Mouse (Mus musculus) T-helper 17 cell (primary cell): ENCODE measurements around the gene Cnpy3.

ENCODE experiments used
- in situ Hi-C, 2 experiments: fragments of 300-600 bp; cut with MboI, MseI; formaldehyde crosslinking; loops; 1 replicate in 1 of 2; 2 replicates in 1 of 2; pipeline ENCODE4 v1.15.1; 2025; ENCODE audit warnings: high pct_unique_total_duplicates in 2 of 2

The Cnpy3 gene

GRCm38 (mm10) chr17:46725273-46725672 lies 26.7 kb downstream of the Cnpy3 start:
- in situ Hi-C loops = loop anchor here in 1 of 2 experiments (10.0 kb wide), 1 partner anchor 60 kb away; no protein-coding TSS in a partner anchor

- in situ Hi-C loops = loop anchor here in 1 of 2 experiments (10.0 kb wide), 1 partner anchor 60 kb away; no protein-coding TSS in a partner anchor
These were observed 27.4 kb downstream of the Cnpy3 start for GRCm38 (mm10) chr17:46724477-46725084.

DNA sequence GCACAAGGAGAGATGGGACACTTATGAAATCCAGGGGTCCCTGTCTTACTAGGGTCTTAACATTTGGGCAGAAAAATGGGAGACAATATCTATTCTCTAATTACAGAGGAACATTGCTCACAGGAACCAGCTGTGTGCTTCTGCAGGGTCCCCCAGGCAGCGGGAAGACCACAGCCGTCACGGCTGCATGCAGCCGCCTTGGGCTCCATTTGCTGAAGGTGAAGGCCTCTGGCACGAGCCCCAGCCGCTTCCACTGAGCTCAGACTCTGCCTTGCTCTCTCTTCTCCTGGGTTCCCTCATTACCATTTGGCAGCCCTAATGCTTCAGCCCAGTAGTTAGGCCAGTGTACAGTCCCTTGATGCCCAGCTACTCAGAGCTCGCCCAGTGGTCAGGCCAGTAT lies 30.9 kb downstream of the Cnpy3 start:
- in situ Hi-C loops = loop anchor here in 1 of 2 experiments (10.0 kb wide), 1 partner anchor 56 kb away; no protein-coding TSS in a partner anchor

DNA sequence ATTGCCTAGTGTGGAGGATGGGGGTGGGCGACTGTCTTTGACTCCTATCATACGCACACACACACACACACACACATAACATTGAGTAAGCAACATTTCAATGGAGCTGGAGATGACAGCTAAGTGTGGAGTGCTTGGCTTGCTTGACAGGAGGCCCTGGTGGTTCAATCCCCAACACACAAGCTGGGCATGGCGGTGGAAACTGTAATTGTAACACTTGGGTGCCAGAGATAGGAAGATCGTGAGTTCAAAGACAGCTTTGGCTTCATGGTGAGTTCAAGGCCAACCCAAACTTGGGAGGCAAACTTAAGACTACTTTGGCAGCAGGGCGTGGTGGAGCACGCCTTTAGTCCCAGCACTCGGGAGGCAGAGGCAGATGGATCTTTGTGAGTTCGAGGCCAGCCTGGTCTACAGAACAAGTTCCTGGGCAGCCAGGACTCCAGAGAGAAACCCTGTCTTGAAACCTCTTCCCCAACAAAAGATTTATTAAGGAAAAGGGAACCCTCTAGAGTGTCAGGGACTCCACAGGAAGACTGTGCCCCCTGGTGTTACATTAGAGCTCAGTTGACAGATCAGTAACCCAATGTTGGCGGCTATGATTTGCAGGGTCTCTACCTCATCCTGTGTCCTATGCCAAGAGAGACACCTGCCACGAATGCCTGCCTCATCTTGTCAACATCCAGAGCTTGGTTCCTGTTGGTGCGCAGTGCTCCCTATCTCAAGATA lies 37.1 kb downstream of the Cnpy3 start:
- in situ Hi-C loops = no loop called here

DNA sequence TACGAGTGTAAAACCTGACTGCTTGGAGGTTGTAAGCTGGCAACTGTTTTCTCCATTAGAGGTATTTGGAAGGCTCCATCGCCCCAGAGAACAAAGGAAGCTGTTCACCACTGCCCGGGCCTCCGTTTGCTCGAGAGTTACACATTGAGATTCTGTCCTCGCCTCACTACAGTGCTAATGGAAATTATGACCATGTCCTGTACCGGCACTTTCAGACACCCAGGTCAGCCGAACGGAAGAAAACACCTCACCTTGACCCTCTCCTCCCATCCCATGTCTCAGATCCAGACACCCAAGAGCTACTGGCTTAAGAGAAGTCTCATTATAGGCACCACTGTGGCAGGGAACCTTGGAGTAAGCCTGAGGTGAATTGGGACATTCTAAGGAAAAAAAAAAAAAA lies 38.2 kb downstream of the Cnpy3 start:
- in situ Hi-C loops = no loop called here

DNA sequence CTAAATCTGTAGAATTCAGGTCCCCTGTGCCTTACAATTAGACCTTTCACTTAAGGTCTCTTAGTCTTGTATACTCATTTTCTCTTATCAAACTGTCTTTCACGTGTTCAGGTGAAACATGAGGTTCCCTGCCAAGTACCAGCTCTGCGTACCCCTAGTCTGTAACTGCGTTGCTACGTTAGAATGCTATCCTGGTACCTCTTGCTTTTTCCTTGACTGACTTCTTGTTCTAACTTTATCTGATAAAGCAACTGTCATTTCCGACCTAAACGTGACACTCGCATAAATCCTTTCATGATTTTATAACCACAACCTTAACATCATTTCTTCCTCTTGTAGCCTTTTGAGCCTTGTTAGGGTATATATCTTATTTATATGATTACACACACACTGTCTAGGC lies 39.6 kb downstream of the Cnpy3 start:
- in situ Hi-C loops = no loop called here

- in situ Hi-C loops = no loop called here
These were observed 40.3 kb downstream of the Cnpy3 start for GRCm38 (mm10) chr17:46711612-46712271.

- in situ Hi-C loops = no loop called here
These were observed 40.9 kb downstream of the Cnpy3 start, which contains the start of gene Pex6 for GRCm38 (mm10) chr17:46710959-46711597. TSS of gene Pex6 (plus strand) at chr17:46711463.

- in situ Hi-C loops = no loop called here
These were observed 45.5 kb downstream of the Cnpy3 start for GRCm38 (mm10) chr17:46706375-46707089.

DNA sequence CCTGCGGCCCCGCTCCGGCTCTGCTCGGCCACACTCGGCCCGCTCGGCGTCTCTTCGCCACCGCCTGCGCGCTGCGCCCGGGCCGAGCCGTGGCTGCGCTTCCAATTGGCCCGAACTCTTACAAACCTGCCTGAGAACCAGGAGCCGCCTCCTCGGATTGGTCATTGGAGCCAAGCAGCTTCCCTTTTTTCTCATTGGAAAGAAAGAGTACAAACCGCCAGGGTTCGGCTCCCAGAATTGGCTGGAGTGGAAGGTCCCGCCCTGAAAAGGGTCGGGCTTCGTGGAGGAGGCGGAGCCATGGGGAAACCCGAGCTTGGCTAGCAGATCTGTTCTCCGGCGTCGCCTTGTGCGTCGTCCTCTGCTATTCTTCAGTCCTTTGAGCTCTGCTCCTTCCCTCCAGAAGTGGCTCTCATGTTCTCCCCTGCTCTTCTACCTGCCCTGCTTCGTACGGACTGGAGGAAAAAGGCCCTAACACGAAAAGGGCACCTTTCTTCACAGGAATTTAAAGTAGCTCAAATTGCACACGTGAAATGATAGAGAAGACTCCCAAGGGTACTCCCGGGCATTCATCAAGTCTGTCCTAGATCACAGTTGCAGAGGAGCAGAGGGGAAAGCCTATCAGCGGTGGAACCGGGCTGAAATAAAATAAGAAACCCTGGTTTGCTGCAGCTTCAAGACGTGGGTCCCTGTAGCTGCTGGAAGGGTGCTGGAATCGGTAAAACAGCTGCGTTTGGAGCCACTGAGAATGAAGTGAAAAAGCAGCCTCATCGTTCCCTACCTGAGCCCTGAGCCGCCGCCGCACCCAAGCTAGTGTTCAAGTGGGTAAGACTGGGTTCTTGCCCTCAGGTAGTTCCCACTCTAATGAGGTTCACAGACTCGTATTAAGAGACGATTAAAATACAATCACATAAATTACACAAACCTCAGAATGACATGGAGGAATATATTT lies 46.9 kb downstream of the Cnpy3 start, which contains the start of gene Ppp2r5d:
Gene Ppp2r5d (minus strand): TSS at position 225 of the 949 bp plus-strand sequence.
- in situ Hi-C loops = no loop called here

DNA sequence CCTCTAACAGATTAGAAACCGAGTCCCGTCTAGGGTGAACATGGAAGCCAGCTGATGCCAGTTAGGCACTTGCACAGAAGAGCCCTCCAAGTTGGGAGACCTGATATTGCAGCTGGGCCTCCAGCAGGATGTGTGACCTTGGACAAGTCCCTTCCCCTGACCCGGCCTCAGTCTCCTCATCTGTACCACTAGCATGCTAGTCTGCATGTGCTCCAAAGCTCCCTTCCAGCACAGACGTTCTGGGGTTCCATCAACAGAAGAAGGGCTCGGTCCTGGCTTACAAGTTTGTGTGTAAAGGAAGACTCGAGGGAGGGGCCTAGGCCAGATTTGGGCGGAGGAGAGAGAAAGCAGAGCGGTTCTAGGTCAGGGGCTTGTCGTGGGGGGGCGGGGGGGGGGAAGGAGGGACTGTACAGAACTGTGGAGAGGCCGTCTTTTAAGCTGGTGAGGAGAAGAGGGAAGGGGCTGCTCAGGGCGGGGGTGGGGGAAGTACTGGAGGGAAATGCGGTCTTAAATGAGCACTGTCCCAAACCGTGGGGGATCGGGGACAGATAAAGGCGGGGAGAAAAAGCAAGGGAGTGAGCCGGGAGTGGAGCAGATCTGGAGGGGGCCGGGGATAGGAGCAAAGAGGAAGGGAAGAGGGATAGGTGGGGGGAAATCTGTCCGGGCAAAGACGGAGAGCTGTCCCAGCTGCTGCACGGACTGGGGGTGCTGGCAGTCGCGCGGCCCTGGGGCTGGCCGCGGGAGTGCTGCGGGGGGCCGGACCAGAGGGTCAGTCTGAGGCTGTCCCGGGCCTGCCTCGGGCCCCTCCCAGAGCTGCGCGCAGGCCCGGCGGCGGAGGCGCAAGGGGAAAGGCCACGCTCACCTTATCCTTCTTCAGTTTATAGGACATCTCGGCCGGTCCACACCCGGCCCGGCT lies 47.8 kb downstream of the Cnpy3 start:
- in situ Hi-C loops = no loop called here

- in situ Hi-C loops = no loop called here
These were observed 49.5 kb downstream of the Cnpy3 start for GRCm38 (mm10) chr17:46702506-46702905.

DNA sequence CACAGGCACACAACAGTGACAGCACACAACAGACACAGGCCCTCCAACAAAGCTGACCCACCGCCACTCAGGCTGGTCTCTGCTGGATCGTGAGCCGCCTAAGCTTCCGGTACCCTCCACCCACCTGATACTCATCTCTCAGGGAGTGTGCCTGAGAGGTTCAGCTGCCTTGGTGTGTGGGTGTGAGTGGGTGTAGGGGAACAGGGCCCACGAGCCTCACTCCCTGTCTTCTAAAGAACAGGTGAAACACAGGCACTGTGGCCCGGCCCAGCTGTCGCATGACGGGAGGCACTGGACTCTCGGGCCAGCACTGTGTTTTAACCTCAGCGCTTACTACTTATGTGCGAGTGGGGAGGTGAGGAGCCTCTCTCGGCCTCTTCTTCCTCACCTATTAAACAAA lies 49.9 kb downstream of the Cnpy3 start:
- in situ Hi-C loops = no loop called here

DNA sequence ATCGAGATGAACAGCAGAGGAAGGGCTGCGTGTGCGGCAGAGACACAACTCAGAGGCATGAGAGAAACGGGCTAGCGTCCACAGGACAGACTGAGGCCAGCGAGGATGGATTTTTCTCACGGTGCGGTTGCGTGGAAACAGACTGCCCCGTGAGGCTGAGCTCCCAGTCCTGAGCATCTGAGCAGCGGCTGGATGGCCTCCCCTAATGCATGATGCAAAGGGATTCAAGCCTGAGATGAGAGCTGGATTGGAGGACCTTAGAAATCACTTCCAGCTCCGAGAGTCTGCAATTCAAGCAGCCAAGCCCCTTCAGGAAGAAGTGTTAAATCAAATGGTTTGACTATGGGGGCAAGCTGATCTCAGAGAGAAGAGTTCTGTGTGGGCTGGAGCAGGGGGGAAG lies 50.5 kb downstream of the Cnpy3 start:
- in situ Hi-C loops = no loop called here

DNA sequence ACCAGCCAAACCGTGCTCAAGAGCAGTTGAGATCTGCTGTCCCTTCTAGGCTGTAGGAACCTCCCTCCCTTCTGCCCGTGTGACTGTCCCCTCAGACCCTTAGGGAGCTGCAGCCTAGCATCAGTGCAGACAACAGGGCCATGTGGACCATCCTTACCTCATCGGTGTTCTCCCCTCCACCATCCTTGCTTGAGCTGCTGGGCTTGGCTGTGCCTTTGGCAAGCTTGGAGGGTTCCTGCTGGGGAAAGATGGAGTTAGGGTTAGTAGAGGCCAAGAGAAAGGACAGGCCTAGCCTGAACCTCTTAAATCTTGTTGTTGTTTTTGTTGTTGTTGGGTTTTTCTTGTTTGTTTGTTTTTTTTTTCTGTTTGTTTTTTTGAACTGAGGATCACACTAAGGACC lies 52.1 kb downstream of the Cnpy3 start:
- in situ Hi-C loops = no loop called here

DNA sequence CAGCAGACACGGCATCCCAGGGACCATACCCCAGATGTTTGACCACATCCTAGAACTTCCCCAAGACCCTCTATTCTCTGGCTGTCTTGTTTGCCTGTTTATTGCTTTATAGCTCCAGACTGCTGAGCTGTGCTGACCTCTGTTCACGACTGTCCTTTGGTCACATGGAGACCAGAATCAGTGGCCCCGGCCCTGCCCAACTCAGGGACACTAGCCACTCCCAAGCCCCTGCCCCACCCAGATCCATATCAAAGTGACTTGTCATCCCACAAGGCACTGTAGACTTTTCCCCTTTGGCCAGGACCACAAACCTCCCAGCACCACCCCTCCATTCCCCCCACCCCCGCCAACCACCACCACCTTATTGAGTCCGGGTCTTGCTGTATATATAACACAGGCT lies 52.8 kb downstream of the Cnpy3 start:
- in situ Hi-C loops = no loop called here

GRCm38 (mm10) chr17:46698515-46698914 lies 53.5 kb downstream of the Cnpy3 start:
- in situ Hi-C loops = no loop called here

DNA sequence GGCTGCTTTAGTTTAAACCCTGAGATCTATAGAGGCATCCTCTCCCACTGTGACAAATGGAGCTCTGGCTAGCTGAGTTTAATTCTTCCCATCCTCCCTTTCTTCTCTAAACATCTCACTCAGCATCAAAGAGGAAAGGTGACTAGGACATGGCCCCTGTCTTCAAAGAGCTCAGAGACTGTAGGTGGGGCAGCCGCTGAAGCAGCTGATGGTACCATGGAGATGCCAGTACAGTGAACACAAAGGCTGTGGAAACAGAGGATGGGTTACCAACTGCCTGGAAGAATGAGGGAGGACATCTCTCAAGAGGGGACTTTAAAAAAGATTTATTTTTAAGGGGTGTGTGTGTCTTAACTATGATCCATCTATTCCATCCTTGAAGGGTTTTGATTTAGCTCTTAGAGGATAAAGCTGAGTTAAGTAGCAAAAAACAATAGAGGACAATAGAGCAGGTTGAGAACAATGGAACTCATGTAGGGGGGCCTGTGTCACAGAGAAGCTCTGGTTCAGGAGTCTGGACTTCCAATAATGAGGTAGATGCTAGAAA lies 57.4 kb downstream of the Cnpy3 start:
- in situ Hi-C loops = no loop called here

GRCm38 (mm10) chr17:46691390-46691789 lies 60.6 kb downstream of the Cnpy3 start:
- in situ Hi-C loops = no loop called here
